21 mouse cellular contexts compared by ENCODE assay signal in genomic region chr10:4734942-4735341, GRCm38 (mm10).
DNase-seq lines count a peak whose midpoint lies in the region; ATAC-seq lines count a peak whose summit lies in the region.
"Had no signal": no experiment of that assay in that cellular context is flagged by ENCODE, and none has a peak within 500 bp of the region (broad histone marks: within the 10 kb centered on the region; RNA-seq: fewer than 3 reads in every experiment).

No protein-coding gene starts in this region.

- intact Hi-C loops in gastrocnemius, postnatal 36 days (cut with DNase I): no loop called here

- ATAC-seq in common myeloid progenitor, adult 5-6 weeks (replicated peaks; ENCODE audit: low read depth, poor library complexity, severe bottlenecking): peak; percentile 74
- ATAC-seq in megakaryocyte, adult 5-6 weeks (ENCODE audit: poor library complexity, severe bottlenecking): peak; percentile 89
- ATAC-seq: activated CD4-positive, CD25-positive, alpha-beta regulatory T cell, adult 4 months; CD4-positive, CD25-positive, alpha-beta regulatory T cell, adult 4 months; forebrain, embryonic 14.5 days; forebrain, embryonic 16.5 days; Patski had no signal

- peak; percentile 4 for DNase-seq in layer of hippocampus, adult 11-12 months (ENCODE audit: low spot score)
- no peak for DNase-seq in layer of hippocampus, postnatal 14 days (ENCODE audit: low spot score in 2 of 2)
- no peak for DNase-seq in right cerebral cortex, postnatal 4 days
- DNase-seq in gastrocnemius, postnatal 36 days: no peak
- DNase-seq: adrenal gland, adult 8-10 months; adrenal gland, postnatal 14 days; adrenal gland, postnatal 36 days; B cell, adult 2 months; cerebellum, adult 11-12 months; cerebellum, adult 2 months; cerebellum, adult 9-10 months; cerebellum, postnatal 10 days; cerebellum, postnatal 25 days; embryo, embryonic 11 days had no signal
